Mouse (Mus musculus) kidney, postnatal 0 days (tissue): Measurements from ENCODE around the gene Mthfd1l. TPM values are rescaled to one million over a fixed set of nuclear protein-coding genes. Genes with fewer than 3 reads are reported as not detected.

Source experiments
- ATAC-seq: fragments of 200-750 bp; cut with Nextera tagmentation; replicated peaks from 2 replicates; pipeline ENCODE4 v1.8.0; 2017; ENCODE audit warnings: low read depth, moderate number of reproducible peaks, moderate TSS enrichment, moderate library complexity; ENCODE audit not compliant: low FRiP score
- DNase-seq: peaks from one replicate; pipeline ENCODE4 v3.0.0-alpha.2; 2016; ENCODE audit warnings: low spot score
- H3K27ac ChIP-seq: fragments of 300-500 bp; sonication (generic); 2 replicates; pipeline ENCODE4 v1.5.1; 2014; ENCODE audit warnings: mild to moderate bottlenecking
- H3K27me3 ChIP-seq: fragments of 300-500 bp; sonication (generic); 2 replicates; pipeline ENCODE4 v1.6.1; 2014; ENCODE audit warnings: low read length, mixed read lengths; ENCODE audit not compliant: insufficient read depth
- H3K36me3 ChIP-seq: fragments of 300-500 bp; sonication (generic); 2 replicates; pipeline ENCODE4 v1.6.1; 2014; ENCODE audit warnings: low read length, mixed read lengths; ENCODE audit not compliant: insufficient read depth
- H3K4me1 ChIP-seq: fragments of 300-500 bp; sonication (generic); replicated peaks from 2 replicates; pipeline ENCODE4 v1.6.1; 2014; ENCODE audit warnings: antibody characterized with exemption, low read length, mixed read lengths; ENCODE audit not compliant: insufficient read depth
- H3K4me2 ChIP-seq: fragments of 300-500 bp; sonication (generic); 2 replicates; pipeline ENCODE4 v1.6.1; 2014; ENCODE audit warnings: mild to moderate bottlenecking, low read length, moderate library complexity, mixed read lengths
- H3K4me3 ChIP-seq: fragments of 300-500 bp; sonication (generic); replicated peaks from 2 replicates; pipeline ENCODE4 v1.5.1; 2014; ENCODE audit warnings: low read depth, low read length
- H3K9ac ChIP-seq: fragments of 300-500 bp; sonication (generic); 2 replicates; pipeline ENCODE4 v1.6.1; 2014; ENCODE audit warnings: low read depth, low read length
- H3K9me3 ChIP-seq: fragments of 300-500 bp; sonication (generic); replicated peaks from 2 replicates; pipeline ENCODE4 v1.6.1; 2016; ENCODE audit warnings: low read length, inconsistent platforms, mixed read lengths
- CTCF ChIP-seq: IDR thresholded peaks from 2 replicates; pipeline ENCODE4 v1.5.1; 2016; ENCODE audit warnings: antibody characterized with exemption, low read depth, mild to moderate bottlenecking, moderate library complexity
- WGBS: fragments of 180-500 bp; shearing (Covaris S2); extraction: QIAGEN DNeasy Blood & Tissue Kit; methylation state at CpG from one replicate; pipeline ENCODE4 v1.1.7; 2014; 5-methylcytosine and 5-hydroxymethylcytosine counted together
- polyA plus RNA-seq: library from polyadenylated mRNA; unstranded; fragments of >200 nt; fragmentation: Nextera tagmentation; extraction: Ambion mirVana; gene quantifications from 2 replicates; pipeline ENCODE4 v1.2.1, GENCODE M21; 2015

Gene Mthfd1l
- polyA plus RNA-seq, 1 experiment from 2014 or later: 9.1 TPM

DNA sequence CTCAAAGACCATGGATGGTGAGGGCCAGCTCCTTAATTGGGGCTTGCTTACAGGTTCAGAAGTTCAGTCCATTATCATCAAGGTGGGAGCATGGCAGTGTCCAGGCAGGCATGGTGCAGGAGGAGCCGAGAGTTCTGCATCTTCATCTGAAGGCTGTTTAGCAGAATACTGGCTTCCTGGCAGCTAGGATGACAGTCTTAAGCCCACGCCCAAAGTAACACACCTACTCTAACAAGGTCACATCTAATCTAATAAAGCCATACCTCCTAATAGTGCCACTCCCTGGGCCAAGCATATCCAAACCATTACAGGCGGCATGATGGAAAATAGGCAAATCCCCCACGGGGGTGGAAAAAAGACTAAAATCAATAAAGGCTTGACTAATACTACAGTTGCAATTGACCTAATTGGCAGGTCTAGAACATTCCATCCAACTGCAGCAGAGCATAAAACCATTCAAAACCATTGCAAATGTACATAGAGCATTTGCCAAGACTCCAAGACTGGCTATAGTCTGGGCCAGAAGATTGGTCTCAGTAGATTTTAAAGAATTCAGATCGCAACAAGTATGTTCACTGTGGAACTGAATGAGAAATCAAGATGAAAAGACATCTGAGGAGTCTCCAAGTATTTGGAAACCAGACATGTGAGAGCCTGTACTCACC lies 162.3 kb downstream of the Mthfd1l start:
- Histone ChIP-seq H3K4me2 (no peak overlapping the region), H3K36me3 (no peaks in the 10 kb centered on the region), H3K27me3 (no peaks in the 10 kb centered on the region), H3K9ac (no peak overlapping the region), H3K9me3 (no peaks in the 10 kb centered on the region), H3K4me3 (no peak overlapping the region), H3K27ac (no peak overlapping the region), H3K4me1 (peaks cover 5% of the 10 kb centered on the region)
- DNase-seq (no peak), ATAC-seq (no peak)
- WGBS: 92% methylated on average over 5 of the region's 5 CpGs
- TF ChIP-seq CTCF: no peak

DNA sequence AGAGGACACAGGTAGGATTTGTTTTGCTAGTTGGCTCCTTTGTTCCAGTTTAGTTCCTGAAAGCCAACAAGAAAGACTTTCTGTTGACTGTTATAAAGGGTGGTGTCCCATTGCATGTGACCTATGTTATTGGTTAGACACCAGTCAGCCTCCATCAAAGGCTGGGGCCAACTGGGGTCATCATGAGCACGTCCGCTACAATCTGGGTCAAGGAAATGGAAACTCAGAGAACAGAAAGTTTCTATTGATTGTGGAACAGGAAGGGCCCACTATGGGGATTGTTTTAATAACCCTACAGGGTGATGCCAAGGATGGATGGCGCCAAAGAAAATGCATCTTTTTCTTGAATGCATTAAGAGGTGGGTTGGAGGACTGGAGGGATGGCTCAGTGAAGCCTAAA lies 166.6 kb downstream of the Mthfd1l start:
- H3K36me3 ChIP-seq: no peaks in the 10 kb centered on the region
- 79% methylated on average over 3 of the region's 3 CpGs for WGBS
- no peaks in the 10 kb centered on the region for H3K27me3 ChIP-seq
- H3K4me2 ChIP-seq: no peak overlapping the region
- no peak overlapping the region for H3K9ac ChIP-seq
- no peak overlapping the region for H3K4me3 ChIP-seq
- no peaks in the 10 kb centered on the region for H3K4me1 ChIP-seq
- no peak for ATAC-seq
- no peak for DNase-seq
- H3K9me3 ChIP-seq: no peaks in the 10 kb centered on the region
- no peak overlapping the region for H3K27ac ChIP-seq
- no peak for TF ChIP-seq CTCF

DNA sequence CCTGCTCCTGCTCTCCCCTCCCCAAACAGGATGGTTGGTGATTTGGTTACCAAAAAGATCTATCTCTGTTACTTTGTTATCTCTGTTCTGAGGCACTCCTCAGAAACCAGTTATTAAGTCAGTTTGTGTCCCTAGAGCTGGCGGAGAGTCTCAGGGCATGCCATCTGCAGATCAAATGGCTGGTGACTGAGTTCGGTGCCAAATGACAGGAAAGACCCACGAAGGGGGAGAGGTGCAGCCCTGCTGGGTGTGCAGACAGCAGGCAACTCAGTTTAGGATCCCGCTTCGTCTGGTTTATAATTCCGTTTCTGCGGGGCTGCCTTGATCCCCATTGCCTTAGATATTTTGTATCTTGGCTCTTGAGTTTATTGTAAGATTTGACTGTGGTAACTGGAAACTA lies 168.8 kb downstream of the Mthfd1l start:
- no peak for ATAC-seq
- Histone ChIP-seq H3K9me3 (no peaks in the 10 kb centered on the region), H3K4me1 (peaks cover 3% of the 10 kb centered on the region; the same call in 1 of the 2 replicates), H3K4me3 (no peak overlapping the region), H3K27me3 (no peaks in the 10 kb centered on the region), H3K36me3 (no peaks in the 10 kb centered on the region), H3K27ac (no peak overlapping the region), H3K4me2 (no peak overlapping the region), H3K9ac (no peak overlapping the region)
- 57% methylated on average over 7 of the region's 7 CpGs for WGBS
- DNase-seq: no peak
- TF ChIP-seq CTCF: no peak

DNA sequence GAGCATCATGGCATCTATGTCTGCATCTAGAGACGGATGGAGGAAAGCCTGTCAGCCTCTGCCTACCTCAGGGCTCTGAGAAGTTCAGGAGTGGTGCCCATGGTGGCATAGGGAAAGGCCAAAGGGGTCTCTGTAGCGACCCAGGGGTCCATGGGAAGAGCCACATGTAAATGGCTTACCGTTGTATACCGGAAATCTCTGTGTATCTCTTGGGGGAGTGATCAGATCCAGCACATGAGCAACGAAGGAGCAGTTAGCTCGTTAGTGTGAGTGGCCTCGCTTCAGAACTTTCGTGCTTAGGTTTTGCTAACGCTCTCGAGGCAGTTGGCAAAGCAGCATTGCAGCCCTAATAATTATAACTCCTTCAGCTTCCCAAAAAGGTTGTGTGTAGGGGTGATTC lies 169.9 kb downstream of the Mthfd1l start:
- H3K9me3 ChIP-seq: no peaks in the 10 kb centered on the region
- WGBS: 87% methylated on average over 10 of the region's 10 CpGs
- no peaks in the 10 kb centered on the region for H3K27me3 ChIP-seq
- no peak for TF ChIP-seq CTCF
- no peak overlapping the region for H3K4me3 ChIP-seq
- no peak overlapping the region for H3K27ac ChIP-seq
- no peaks in the 10 kb centered on the region for H3K36me3 ChIP-seq
- no peak overlapping the region for H3K4me2 ChIP-seq
- peaks cover 3% of the 10 kb centered on the region; the same call in 1 of the 2 replicates for H3K4me1 ChIP-seq
- DNase-seq (no peak), ATAC-seq (no peak)
- H3K9ac ChIP-seq: no peak overlapping the region

DNA sequence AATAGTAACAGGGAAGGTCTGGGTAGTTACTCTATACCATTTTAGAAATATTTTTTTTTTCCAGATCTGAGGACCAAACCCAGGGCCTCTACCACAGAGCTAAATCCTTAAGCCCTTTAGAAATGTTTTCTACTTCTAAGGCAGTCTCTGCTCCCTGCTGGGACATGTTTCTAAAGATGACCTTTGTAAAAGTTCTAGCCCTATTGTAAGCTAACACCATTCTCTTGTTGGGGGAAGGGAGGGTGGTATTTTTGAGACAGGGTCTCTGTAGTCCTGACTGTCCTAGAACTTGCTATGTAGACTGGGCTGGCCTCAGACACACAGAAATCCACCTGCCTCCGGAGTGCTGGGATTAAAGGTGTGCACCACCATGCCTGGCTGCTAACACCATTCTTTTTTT lies 170.5 kb downstream of the Mthfd1l start:
- Histone ChIP-seq H3K36me3 (no peaks in the 10 kb centered on the region), H3K27ac (no peak overlapping the region), H3K9me3 (no peaks in the 10 kb centered on the region), H3K9ac (no peak overlapping the region), H3K4me1 (peaks cover 3% of the 10 kb centered on the region; the same call in 1 of the 2 replicates), H3K27me3 (no peaks in the 10 kb centered on the region), H3K4me3 (no peak overlapping the region), H3K4me2 (no peak overlapping the region)
- no peak for ATAC-seq
- TF ChIP-seq CTCF: no peak
- DNase-seq: no peak
- WGBS: 83% methylated on average over 1 of the region's 1 CpGs

DNA sequence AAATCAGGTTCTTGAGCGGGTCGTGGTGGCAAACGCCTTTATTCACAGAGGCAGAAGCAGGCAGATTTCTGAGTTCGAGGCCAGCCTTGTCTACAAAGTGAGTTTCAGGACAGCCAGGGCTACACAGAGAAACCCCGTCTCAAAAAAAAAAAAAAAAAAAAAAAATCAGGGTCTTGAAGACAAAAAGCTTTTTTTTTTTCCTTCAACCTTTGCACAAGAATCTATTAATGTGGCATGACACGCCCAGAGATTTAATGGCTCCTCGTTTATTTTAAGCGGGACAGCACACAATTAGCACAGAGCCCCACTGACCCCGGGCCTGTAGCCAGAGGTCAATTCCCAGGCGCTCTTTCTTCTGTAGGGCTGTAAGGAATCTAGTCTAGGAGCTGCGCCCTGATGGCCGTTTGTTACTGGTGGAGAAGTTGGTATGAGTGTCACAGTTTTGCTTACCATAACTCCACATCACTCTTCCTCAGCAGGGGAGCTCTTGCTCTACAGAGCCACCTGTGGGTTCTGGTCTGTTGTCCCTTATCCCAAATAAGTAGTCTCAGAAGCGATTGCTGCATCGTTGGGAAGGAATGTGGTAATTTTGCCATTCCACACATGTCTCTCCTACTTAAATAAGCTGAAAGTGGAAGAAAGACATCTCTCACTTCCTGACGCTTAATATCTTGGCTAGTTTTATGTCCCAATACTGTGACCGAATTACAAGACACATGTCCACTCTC lies 172.3 kb downstream of the Mthfd1l start:
- no peak for ATAC-seq
- Histone ChIP-seq H3K27me3 (no peaks in the 10 kb centered on the region), H3K27ac (no peak overlapping the region), H3K4me3 (no peak overlapping the region), H3K9ac (no peak overlapping the region), H3K4me2 (no peak overlapping the region), H3K4me1 (peaks cover 3% of the 10 kb centered on the region; the same call in 1 of the 2 replicates), H3K9me3 (no peaks in the 10 kb centered on the region), H3K36me3 (0 out of 2 replicates have a peak, but pooled peaks cover 4% of the 10 kb centered on the region)
- 44% methylated on average over 16 of the region's 16 CpGs for WGBS
- DNase-seq: no peak
- TF ChIP-seq CTCF: 0 out of 2 replicates have a peak, but pooled peaks have one; percentile 9
